Mouse (Mus musculus) brain, embryonic 14.5 days (tissue): ENCODE results near the gene Cyth4. TPM values are rescaled to one million over a fixed set of nuclear protein-coding genes. Genes with fewer than 3 reads are reported as not detected.

Experiments
- DNase-seq: peaks from one replicate; pipeline ENCODE4 v3.0.0-alpha.2; 2011; ENCODE audit warnings: low read depth
- CTCF ChIP-seq: fragments of 200-500 bp; IDR thresholded peaks from 2 replicates; pipeline ENCODE4 v1.5.1; 2012; ENCODE audit warnings: inconsistent platforms, mild to moderate bottlenecking, moderate library complexity, borderline replicate concordance; ENCODE audit not compliant: insufficient read depth, insufficient read length; ENCODE audit errors: extremely low read depth
- POLR2A ChIP-seq: fragments of 200-500 bp; IDR thresholded peaks from 2 replicates; pipeline ENCODE4 v1.6.1; 2012; ENCODE audit warnings: mild to moderate bottlenecking, inconsistent platforms, borderline replicate concordance; ENCODE audit not compliant: poor library complexity, insufficient read depth, insufficient read length, severe bottlenecking; ENCODE audit errors: extremely low read depth
- polyA plus RNA-seq: library from polyadenylated mRNA; depleted of rRNA; stranded (reverse); fragments of >200 nt; gene quantifications from 2 replicates; pipeline ENCODE4 v1.2.3, GENCODE M21; 2012

Cyth4 gene
- polyA plus RNA-seq, 1 experiment, result 4.8 TPM

GRCm38 (mm10) chr15:78570170-78570569, 26.7 kb upstream of the Cyth4 start:
- no peak for DNase-seq
- no peak for TF ChIP-seq CTCF
- TF ChIP-seq POLR2A, result no peak

DNA sequence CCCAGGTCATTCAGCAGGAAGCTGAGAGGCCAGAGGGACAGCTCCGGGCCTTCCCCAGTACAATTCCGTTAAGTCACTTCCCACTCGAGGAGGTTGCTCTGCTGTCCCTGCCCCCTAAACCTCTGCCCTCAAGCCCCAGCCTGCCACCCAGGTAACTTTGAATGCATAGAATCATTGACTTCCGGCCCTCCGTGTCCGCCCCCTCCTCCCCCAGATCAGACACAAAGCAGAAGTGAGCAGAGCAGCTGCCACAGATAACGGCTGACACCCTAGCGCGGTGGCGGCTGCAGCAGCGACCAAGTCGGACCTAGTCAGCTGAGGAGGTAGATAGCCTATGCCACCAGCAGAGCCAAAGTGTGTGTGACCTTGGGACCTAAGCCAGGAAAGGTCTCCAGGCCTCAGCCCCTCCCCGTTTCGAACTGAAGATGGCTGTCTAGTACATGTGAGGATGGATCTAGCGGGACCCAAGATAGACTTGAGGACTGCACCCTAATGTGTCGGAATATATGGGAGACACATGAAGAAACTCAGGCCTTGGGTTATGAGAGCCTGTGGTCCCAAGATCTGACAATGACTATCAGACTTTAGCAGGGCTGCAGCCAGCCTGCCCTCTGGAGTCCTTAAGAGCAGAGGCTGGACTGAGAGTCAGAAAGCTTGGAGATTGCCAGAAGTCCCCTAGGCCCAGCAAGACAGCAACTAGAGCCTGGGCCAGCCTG, 25.1 kb upstream of the Cyth4 start:
- TF ChIP-seq POLR2A (no peak), CTCF (no peak)
- no peak for DNase-seq

DNA sequence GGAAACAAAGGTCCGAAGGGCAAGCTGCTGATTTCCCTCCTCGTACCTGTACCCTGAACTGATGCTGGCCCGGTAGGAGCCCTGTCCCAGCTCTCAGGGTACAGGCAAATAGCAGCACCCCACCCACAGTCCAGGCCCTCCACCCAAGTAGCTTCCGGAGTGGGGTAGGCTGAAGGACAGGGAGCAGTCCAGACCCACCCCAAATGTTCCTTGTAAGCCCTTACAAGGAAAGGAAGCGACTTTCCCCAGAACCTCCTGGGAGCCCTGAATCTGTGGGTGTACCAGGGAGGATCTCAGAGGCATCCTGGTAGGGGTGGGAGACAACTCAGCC, 24.6 kb upstream of the Cyth4 start:
- no peak for TF ChIP-seq CTCF
- TF ChIP-seq POLR2A, result no peak
- no peak for DNase-seq

- no peak for DNase-seq
- TF ChIP-seq POLR2A (no peak), CTCF (no peak)
Measured at GRCm38 (mm10) chr15:78572658-78573397, 24.0 kb upstream of the Cyth4 start, which contains the start of gene Rac2. Gene Rac2 (minus strand): TSS chr15:78572783.

GRCm38 (mm10) chr15:78576284-78576810, 20.5 kb upstream of the Cyth4 start:
- TF ChIP-seq POLR2A, result no peak
- no peak for TF ChIP-seq CTCF
- no peak for DNase-seq

- DNase-seq, result peak; percentile 41
- no peak for TF ChIP-seq POLR2A
- TF ChIP-seq CTCF, result no peak
Measured at GRCm38 (mm10) chr15:78583352-78583751, 13.5 kb upstream of the Cyth4 start.

DNA sequence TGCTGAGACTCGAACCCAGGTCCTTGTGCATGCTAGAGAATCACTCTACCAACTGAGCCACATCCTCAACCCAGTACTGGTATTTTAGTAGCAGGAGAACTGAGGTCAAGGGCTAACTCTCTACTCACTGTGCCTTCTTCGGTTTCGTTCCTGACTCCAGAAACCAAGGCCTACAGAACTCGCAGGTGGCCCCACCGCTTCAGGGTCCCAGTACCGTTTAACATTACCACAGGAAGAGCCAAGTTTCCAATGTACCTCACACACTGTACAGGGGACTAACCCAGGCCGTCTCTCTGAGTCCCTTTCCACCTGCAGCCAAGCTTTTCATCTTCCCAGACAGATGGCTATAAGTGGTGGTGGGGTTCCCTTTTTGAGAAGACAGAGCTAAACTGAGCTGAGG, 11.4 kb upstream of the Cyth4 start:
- no peak for DNase-seq
- TF ChIP-seq POLR2A (no peak), CTCF (no peak)

DNA sequence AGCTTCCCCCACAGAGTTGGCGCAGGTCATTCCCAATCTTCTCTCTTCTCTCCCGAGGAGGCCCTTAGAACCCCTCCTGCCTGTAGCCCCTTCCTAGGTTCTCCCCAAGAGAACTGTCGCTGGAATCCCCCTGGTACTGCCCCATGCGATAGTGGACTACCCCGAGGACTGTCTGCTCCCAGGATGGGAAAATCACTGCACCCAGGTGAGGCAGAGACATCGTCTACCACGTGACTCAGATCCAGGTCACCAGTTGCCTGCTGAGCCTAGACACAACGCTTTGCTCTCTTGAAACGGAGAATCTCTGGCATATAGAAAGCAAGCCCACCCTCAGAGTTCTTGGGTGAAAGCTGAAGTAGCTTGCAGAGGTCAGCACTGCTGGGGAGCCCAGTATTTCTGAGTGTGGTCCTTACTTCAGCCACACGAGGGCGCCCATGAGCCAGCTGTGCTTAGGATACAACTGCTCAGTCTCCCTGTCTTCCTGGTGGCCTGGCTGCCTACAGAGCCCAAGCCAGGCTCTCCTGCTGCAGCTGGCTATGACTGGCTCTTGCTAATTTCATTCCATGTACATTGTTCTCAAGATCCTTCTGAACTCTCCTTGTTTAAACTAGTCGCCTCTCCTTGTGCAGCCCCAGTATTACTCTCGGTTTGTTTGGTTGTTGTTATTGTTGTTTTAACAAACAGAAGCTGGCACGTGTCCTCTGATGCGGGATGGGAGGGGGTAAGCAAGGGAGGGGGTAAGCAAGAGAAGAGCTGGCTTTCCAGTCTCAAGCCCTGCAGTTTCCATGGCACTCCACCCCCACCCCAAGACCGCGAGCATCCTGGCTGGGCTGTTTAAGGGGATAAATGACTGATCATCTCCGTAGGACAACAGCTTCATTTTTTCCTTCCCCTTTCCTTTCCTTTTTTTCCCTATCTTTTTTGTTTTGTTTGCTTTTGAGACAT, 9.5 kb upstream of the Cyth4 start:
- TF ChIP-seq POLR2A (no peak), CTCF (peak; percentile 98)
- peak; percentile 90 for DNase-seq

DNA sequence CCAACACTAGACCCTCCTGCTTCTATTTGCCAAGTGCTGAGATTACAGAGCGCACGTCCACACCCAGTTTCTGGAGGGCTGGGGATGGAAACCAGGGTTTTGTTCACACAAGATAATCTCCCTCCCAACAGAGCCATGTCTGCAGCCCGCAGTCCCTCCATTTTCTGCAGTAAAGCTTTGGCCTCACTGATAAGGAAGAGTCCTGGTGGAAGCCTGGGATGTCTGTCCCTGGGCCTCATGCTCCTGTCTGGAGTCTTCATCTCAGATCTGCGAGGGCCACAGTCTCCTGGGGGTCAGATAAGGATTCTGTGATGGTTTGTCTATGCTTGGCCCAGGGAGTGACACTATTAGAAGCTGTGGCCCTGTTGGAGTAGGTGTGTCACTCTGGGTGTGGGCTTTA, 8.8 kb upstream of the Cyth4 start:
- TF ChIP-seq CTCF, result no peak
- no peak for TF ChIP-seq POLR2A
- DNase-seq, result no peak

DNA sequence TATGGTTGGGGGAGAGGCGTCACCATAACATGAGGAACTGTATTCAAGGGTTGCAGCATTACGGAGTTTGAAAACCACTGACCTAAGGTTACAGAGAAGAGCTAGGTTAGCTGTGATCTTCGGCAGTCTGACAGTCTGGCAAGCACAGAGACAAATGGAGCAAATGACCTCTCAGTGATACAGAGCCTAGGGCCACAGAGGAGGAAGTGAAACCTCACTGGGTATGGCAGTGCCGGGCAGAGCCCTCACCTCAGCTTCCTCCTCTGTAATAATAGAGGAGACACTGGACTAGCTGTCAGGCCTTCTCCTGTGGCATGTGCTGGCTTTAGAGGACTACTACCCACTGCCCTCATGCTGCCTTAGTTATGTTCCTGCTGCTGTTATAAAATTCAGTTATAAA, 7.9 kb upstream of the Cyth4 start:
- TF ChIP-seq POLR2A, result no peak
- TF ChIP-seq CTCF, result no peak

GRCm38 (mm10) chr15:78589936-78590335, 6.9 kb upstream of the Cyth4 start:
- TF ChIP-seq POLR2A (no peak), CTCF (no peak)

More for the DNA sequence above, 7.9 kb upstream of the Cyth4 start:
- no peak for DNase-seq

More at GRCm38 (mm10) chr15:78589936-78590335, 6.9 kb upstream of the Cyth4 start:
- DNase-seq, result no peak
